Mouse (Mus musculus) layer of hippocampus, postnatal 36 days (tissue): Measurements from ENCODE around the gene Patj. TPM values are rescaled to one million over a fixed set of nuclear protein-coding genes. Genes with fewer than 3 reads are reported as not detected.

Source experiments
- DNase-seq, 2 experiments: peaks; one replicate each; pipeline ENCODE4 v3.0.0; 2022
- total RNA-seq, 2 experiments: library from RNA; stranded (reverse); gene quantifications; 2 replicates each; pipeline ENCODE4 v1.2.3; 2021

Gene Patj
- total RNA-seq, 2 experiments from 2014 or later: 6.4 to 9.5 TPM

DNA sequence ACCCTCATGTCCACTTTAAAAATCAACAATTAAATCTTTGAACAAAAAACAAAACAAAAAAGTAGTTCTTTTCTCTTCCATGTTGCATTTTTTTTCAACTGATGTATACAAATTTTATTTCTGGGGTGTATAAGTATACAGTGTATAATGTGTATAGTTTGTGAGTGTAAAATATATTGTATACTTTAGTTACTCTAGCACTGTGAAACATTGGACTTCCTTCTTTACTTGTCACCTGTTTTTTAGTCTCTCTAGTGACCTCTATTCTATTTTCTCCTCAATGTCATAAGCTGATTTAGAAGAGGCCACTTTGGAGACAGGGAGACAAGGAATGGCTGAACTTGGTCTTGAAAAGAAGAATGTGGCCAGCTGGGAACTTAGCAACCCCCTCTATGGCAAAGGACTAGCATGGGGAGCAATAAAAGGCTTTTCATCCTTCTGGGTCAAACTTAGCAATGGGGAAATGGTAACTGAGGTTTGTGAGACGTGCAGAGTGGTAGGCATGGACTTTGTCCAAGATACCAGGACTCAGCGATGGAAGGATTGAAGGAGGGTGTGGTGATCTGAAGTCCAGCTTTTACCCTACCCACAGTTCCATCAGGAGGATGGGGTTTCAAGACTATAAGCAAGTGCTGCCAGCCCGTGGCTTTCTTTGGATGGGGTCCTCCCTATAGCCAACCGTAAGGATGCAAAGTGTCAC lies 54.1 kb downstream of the Patj start:
- no peak for DNase-seq

GRCm38 (mm10) chr4:98450308-98450707 lies 54.7 kb downstream of the Patj start:
- no peak for DNase-seq

- no peak for DNase-seq
These were observed 55.2 kb downstream of the Patj start for GRCm38 (mm10) chr4:98450829-98451228.

GRCm38 (mm10) chr4:98451259-98451658 lies 55.7 kb downstream of the Patj start:
- no peak for DNase-seq

DNA sequence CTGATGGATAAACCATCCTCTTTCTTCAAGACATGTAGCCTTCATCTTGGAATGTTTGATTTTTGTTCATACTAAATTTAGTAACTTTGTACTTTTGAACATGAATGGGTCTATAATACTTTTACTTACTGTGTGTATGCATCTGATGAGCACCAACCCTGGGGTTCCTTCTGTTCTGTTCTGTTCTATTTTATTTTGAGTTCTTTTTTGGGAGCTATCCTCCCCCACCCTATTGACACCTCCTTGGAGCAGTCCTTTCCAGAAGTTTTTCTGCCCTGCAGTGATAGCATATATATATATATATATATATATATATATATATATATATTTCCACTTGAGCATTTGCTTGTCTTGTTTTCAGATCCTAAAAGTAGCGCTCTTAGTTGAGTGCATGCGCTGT lies 57.1 kb downstream of the Patj start:
- DNase-seq: no peak

DNA sequence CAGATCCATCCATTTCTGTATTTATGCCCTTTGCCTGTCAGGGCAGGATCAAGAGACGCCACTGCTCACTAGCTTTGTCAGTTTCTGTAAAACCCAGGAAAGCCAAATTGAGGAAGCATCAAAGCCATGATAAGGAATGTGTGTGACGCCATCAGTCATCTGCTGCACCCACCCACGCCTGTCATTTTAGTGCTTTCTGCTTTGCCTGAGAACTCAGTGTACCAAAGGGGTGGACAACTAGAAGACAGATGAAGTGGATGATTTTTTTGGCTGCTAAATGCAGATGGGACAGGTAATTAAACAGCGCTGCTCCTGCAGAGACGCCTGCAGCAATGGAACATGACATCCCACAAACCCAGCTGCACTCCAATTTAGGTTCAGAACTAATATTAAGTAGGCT lies 57.6 kb downstream of the Patj start:
- DNase-seq: peak; percentile 27 to 31

GRCm38 (mm10) chr4:98455352-98455751 lies 59.8 kb downstream of the Patj start:
- DNase-seq: no peak

GRCm38 (mm10) chr4:98455910-98456309 lies 60.3 kb downstream of the Patj start:
- no peak for DNase-seq

GRCm38 (mm10) chr4:98461804-98462341 lies 66.3 kb downstream of the Patj start:
- DNase-seq: no peak

GRCm38 (mm10) chr4:98465476-98465875 lies 69.9 kb downstream of the Patj start:
- no peak for DNase-seq

DNA sequence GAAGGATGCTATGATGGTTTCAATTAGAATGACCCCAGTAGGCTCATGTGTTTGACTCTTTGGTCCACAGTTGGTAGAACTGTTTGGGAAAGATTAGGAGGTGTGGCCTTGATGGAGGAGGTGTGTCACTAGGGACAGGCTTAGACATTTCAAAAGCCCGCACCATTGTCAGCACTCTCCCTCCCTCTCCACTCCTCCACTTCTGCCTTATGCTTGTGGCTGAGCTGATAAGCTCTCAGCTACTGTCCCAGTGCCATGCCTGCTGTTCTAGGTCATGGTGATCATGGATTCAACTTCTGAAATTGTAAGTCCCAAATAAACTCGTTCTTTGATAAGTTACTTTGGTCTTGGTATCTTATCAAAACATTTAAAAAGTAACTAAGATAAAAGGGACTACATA lies 70.3 kb downstream of the Patj start:
- no peak for DNase-seq

- DNase-seq: no peak
These were observed 75.8 kb downstream of the Patj start for GRCm38 (mm10) chr4:98471376-98471775.

DNA sequence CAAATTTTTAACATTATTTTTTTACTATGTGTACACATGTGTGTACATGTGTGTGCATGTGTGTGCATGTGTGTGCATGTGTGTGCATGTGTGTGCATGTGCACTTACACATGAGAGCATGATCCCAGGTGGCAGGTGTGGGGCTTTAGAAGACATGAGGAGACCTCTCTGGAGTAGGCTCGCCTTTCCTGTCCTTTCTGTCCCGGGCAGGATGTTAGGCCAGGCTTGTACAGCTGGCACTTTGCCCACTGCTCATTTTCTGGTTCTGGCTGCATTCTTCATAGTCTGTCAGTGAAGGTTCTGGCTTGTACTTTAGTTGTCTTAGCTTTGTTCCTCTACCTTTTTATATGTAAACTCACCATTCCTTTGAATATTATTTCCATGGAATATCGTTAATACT lies 77.9 kb downstream of the Patj start:
- DNase-seq: no peak

GRCm38 (mm10) chr4:98478005-98478404 lies 82.4 kb downstream of the Patj start:
- DNase-seq: no peak

DNA sequence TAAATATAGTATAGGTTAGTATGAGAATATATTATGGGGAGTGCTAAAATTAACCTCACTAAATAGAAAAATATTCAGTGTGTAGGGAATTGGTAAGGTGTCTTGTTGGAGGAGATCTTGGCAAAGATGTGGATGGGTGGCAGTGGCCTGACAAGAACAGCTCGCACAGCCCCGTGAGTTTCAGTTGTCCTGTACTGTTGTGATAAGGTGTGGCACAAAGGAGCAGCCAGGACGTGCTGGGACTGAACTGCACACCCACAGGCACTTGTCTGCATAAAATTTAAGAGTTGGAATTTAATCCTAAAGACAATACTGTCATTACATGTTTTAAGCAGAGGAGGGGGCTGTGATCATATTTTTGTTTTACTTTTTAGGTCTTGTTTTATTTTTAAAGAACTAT lies 90.9 kb downstream of the Patj start:
- DNase-seq: no peak

DNA sequence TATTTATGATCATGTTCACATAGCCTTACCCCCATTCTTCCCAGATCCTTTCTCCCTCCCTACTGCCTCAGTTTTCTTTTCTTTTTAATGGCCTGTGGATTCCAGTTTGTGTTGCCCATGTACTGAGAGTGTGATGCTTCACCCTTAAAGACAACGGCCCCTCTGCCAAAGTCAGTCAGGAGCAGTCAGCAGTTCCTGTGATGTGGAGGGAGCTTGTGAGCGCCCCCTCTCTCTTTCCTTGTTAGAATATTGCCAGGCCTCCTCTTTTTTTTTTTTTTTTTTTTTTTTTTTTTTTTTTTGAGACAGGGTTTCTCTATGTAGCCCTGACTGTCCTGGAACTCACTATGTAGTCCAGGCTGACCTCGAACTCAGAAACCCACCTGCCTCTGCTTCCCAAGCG lies 91.3 kb downstream of the Patj start:
- DNase-seq: no peak

DNA sequence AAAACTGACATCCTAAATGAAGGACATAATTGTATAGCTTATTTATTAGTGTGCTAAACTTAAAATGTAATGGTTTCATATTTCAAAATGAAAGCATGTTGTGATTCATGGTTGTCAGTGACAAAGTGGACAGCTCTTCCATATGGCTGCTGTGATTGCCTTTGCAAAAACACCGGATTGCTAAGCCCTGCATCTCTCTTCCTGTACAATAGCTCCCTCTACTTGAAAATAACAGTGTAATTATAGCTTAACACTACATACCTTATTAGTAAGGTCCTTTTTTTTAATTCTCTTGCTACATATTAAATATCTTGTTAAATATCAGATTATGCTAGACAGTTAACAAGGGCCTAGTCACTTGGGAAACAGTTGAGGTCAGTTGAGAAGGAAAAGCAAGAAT lies 93.8 kb downstream of the Patj start:
- DNase-seq: no peak

DNA sequence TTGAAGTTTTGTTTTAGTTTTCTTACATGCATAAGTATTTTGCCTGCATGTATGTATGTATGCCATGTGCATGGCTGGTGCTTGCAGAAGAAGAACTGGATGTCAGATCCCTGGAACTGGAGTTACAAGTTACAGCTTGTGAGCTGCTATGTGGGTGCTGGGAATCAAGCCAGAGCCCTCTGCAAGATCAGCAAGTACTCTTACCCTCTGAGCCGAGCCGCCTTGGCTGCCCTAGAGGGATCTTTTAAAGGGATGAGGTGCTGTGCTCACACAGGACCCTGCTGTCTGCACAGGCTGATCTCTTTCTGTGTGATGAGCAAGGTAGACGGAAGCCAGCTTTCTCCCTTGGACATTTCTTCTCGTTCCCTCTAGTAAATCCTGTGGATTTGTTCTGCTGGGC lies 102.8 kb downstream of the Patj start:
- no peak for DNase-seq

DNA sequence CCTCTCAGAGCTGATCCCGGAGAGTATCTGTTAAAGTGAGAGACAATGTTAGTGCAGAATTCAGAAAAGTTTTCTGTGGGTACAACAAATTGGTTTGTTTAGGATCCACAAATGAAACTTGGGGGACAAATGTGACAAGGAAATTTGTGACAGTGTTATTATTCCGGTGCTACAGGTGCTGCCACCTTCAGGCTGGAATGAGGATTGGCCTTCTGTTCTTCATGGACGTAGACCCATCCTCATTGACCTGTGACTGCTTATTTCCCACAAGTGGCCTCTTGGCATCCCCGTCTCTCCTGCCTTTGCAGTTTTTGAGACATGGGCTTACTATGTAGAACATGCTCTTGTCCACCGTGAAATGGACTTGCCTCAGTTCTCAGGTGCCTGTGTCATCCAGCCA lies 104.6 kb downstream of the Patj start:
- DNase-seq: no peak

DNA sequence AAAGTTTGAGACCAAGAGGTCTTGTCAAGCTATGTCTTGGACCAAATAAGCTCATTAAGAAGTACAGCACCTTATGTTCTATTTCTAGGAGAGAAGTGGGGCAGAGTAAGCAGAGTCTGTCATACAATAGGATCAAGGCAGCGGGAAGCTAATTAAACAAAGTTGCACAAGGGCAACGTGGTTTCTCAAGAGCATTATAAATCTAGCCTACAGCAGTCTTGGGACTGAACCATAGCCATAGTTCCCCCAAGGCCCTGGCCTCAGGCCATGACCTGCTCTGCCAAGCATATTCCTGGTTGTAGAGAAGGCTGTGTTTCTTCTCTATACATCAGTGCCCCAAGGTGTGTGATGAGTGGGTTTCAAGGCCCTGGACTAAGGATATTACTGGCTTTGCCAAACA lies 105.3 kb downstream of the Patj start:
- no peak for DNase-seq

DNA sequence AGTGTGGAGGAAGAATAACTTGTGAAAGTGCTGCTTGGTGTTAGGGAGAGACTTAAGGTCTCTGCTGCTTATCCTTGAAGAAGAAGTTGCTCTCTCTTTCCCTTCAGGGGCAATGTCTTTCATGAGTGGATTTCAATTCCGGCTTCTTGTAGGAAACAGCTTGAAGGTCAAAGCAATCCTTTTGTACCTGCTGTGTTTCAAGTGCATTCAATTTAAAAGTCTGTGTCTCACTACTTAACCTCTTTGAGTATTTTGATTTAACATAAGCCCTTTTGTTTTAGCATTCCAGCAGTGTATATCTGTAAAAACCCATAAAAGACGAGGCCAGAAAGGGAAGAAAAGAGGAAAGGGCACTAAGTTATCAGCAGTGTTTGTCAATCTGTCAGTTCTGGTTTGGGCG lies 109.2 kb downstream of the Patj start:
- DNase-seq: no peak

DNA sequence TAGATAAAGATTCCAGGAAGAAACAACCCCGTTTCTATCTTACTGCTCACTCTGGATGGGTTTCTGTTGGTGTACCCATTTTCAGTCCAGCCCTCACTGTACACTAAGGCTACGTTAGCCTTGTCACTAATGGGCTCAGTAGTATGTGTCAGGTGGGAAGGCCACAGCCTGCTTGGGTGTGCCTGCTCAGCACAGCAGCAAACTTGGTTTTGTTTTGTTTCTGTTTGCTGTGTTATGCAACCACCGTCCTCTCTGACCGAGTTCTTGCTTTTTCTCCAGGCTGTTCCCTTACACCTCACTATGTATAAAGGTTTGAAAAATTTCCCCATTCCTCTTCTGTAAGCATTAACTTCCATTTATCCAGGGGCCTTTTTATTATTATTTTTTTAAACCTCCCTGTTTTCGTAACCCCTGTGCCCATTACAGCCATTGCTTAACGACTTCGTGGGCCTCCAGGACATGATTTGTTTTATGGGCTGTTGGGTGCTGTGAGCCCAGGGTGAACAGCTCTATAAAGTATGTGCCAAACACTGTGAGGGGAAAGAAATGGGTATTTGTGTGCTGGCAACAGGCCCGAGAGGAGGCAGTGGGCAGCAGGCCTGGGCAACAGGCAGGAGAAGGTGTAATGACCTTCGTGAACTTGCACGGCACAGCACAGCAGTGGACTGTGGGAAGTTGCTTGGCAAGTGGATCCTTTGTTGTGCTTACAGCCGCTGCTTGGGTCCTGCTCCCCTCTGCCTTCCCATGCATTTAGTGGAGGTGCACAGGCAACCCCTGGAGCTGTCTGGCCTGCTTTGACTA lies 113.1 kb downstream of the Patj start:
- DNase-seq: no peak

- DNase-seq: no peak
These were observed 114.4 kb downstream of the Patj start for GRCm38 (mm10) chr4:98509939-98510338.

DNA sequence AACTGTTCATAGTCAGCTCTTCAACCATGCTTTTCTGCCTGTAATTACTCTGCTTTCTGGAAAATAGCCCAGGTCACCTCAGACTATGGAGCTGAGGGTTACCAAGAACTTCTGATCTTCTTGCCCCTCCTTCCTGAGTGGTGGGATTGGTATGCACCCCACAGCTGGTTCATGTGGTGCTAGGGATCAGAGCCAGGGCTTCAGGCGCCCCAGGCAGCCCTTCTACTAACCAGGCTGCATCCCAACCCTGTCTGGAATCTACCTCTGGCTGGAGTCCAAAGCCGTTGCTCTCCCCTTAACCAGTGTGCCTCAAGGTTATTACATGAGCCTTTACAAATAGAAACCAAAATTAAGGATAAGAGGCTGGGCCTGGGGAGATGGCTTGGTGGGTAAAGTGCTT lies 115.7 kb downstream of the Patj start:
- DNase-seq: no peak
